Mouse (Mus musculus) brain, embryonic 14.5 days (tissue): Measurements from ENCODE around the gene Akap13. TPM values are rescaled to one million over a fixed set of nuclear protein-coding genes. Genes with fewer than 3 reads are reported as not detected.
A peak's percentile ranks its signal among the peaks of the same experiment; 100 is the strongest.

Experiments
- DNase-seq: peaks from one replicate; pipeline ENCODE4 v3.0.0-alpha.2; 2011; ENCODE audit warnings: low read depth
- CTCF ChIP-seq: fragments of 200-500 bp; IDR thresholded peaks from 2 replicates; pipeline ENCODE4 v1.5.1; 2012; ENCODE audit warnings: inconsistent platforms, mild to moderate bottlenecking, moderate library complexity, borderline replicate concordance; ENCODE audit not compliant: insufficient read depth, insufficient read length; ENCODE audit errors: extremely low read depth
- POLR2A ChIP-seq: fragments of 200-500 bp; IDR thresholded peaks from 2 replicates; pipeline ENCODE4 v1.6.1; 2012; ENCODE audit warnings: mild to moderate bottlenecking, inconsistent platforms, borderline replicate concordance; ENCODE audit not compliant: poor library complexity, insufficient read depth, insufficient read length, severe bottlenecking; ENCODE audit errors: extremely low read depth
- polyA plus RNA-seq: library from polyadenylated mRNA; depleted of rRNA; stranded (reverse); fragments of >200 nt; gene quantifications from 2 replicates; pipeline ENCODE4 v1.2.3, GENCODE M21; 2012

Gene Akap13
- polyA plus RNA-seq, 1 experiment: 11.5 TPM

- DNase-seq: no peak
- TF ChIP-seq CTCF (no peak), POLR2A (no peak)
These were observed 105.8 kb downstream of the Akap13 start for GRCm38 (mm10) chr7:75561134-75561533.

GRCm38 (mm10) chr7:75568276-75568675 is 112.9 kb downstream of the Akap13 start:
- TF ChIP-seq CTCF (no peak), POLR2A (no peak)

GRCm38 (mm10) chr7:75568883-75569282 is 113.5 kb downstream of the Akap13 start:
- DNase-seq: peak; percentile 22
- TF ChIP-seq POLR2A (no peak), CTCF (no peak)

More at GRCm38 (mm10) chr7:75568276-75568675, 112.9 kb downstream of the Akap13 start:
- no peak for DNase-seq

GRCm38 (mm10) chr7:75570218-75570617 is 114.9 kb downstream of the Akap13 start:
- no peak for DNase-seq
- TF ChIP-seq CTCF: no peak
- TF ChIP-seq POLR2A: no peak

- TF ChIP-seq POLR2A (no peak), CTCF (no peak)
- no peak for DNase-seq
These were observed 115.7 kb downstream of the Akap13 start for GRCm38 (mm10) chr7:75571078-75571477.

- no peak for TF ChIP-seq POLR2A
- TF ChIP-seq CTCF: no peak
- no peak for DNase-seq
These were observed 116.8 kb downstream of the Akap13 start for GRCm38 (mm10) chr7:75572127-75572526.

- TF ChIP-seq CTCF: no peak
- no peak for TF ChIP-seq POLR2A
- peak; percentile 15 for DNase-seq
These were observed 119.9 kb downstream of the Akap13 start for GRCm38 (mm10) chr7:75575120-75575649.

- DNase-seq: no peak
- TF ChIP-seq POLR2A: no peak
- TF ChIP-seq CTCF: no peak
These were observed 120.7 kb downstream of the Akap13 start for GRCm38 (mm10) chr7:75575800-75576585.

- TF ChIP-seq CTCF: no peak
- no peak for TF ChIP-seq POLR2A
- no peak for DNase-seq
These were observed 121.5 kb downstream of the Akap13 start for GRCm38 (mm10) chr7:75576851-75577250.

GRCm38 (mm10) chr7:75577353-75577752 is 122.0 kb downstream of the Akap13 start:
- TF ChIP-seq CTCF (no peak), POLR2A (no peak)
- no peak for DNase-seq

- DNase-seq: no peak
- TF ChIP-seq CTCF: no peak
- no peak for TF ChIP-seq POLR2A
These were observed 123.3 kb downstream of the Akap13 start for GRCm38 (mm10) chr7:75578647-75579046.

GRCm38 (mm10) chr7:75582091-75582490 is 126.8 kb downstream of the Akap13 start:
- no peak for TF ChIP-seq CTCF
- no peak for TF ChIP-seq POLR2A
- DNase-seq: no peak
